Mouse (Mus musculus) heart, embryonic 13.5 days (tissue): Measurements from ENCODE around the gene Elp1. TPM values are rescaled to one million over a fixed set of nuclear protein-coding genes. Genes with fewer than 3 reads are reported as not detected.

Experiments used
- ATAC-seq: fragments of 200-750 bp; cut with Nextera tagmentation; 2 replicates; pipeline ENCODE4 v1.8.0; 2017; ENCODE audit warnings: moderate TSS enrichment; ENCODE audit not compliant: insufficient number of reproducible peaks, low FRiP score, low TSS enrichment; ENCODE audit errors: extremely low read depth
- H3K27ac ChIP-seq: fragments of 300-500 bp; sonication (generic); replicated peaks from 2 replicates; pipeline ENCODE4 v1.5.1; 2015; ENCODE audit warnings: moderate library complexity, mild to moderate bottlenecking, inconsistent platforms
- H3K27me3 ChIP-seq: fragments of 300-500 bp; sonication (generic); replicated peaks from 2 replicates; pipeline ENCODE4 v1.6.1; 2015; ENCODE audit warnings: mild to moderate bottlenecking, inconsistent platforms
- H3K36me3 ChIP-seq: fragments of 300-500 bp; sonication (generic); 2 replicates; pipeline ENCODE4 v1.6.1; 2015; ENCODE audit warnings: mild to moderate bottlenecking, inconsistent platforms
- H3K4me1 ChIP-seq: fragments of 300-500 bp; sonication (generic); 2 replicates; pipeline ENCODE4 v1.6.1; 2015; ENCODE audit warnings: inconsistent platforms
- H3K4me2 ChIP-seq: fragments of 300-500 bp; sonication (generic); 2 replicates; pipeline ENCODE4 v1.6.1; 2015; ENCODE audit warnings: inconsistent platforms, mild to moderate bottlenecking, moderate library complexity
- H3K4me3 ChIP-seq: fragments of 300-500 bp; sonication (generic); 2 replicates; pipeline ENCODE4 v1.5.1; 2015; ENCODE audit warnings: moderate library complexity, mild to moderate bottlenecking, inconsistent platforms
- H3K9ac ChIP-seq: fragments of 300-500 bp; sonication (generic); 2 replicates; pipeline ENCODE4 v1.6.1; 2015; ENCODE audit warnings: inconsistent platforms, mild to moderate bottlenecking, moderate library complexity
- H3K9me3 ChIP-seq: fragments of 300-500 bp; sonication (generic); 2 replicates; pipeline ENCODE4 v1.6.1; 2016; ENCODE audit warnings: inconsistent platforms
- WGBS: fragments of 180-500 bp; shearing (Covaris S2); methylation state at CpG from one replicate; pipeline ENCODE4 v1.1.7; 2015; ENCODE audit warnings: mixed read lengths; 5-methylcytosine and 5-hydroxymethylcytosine counted together
- polyA plus RNA-seq: library from polyadenylated mRNA; unstranded; fragments of >200 nt; fragmentation: Nextera tagmentation; extraction: Ambion mirVana; gene quantifications from 2 replicates; pipeline ENCODE4 v1.2.1, GENCODE M21; 2015

Gene Elp1
- polyA plus RNA-seq, 1 experiment from 2014 or later, result 32.6 TPM

DNA sequence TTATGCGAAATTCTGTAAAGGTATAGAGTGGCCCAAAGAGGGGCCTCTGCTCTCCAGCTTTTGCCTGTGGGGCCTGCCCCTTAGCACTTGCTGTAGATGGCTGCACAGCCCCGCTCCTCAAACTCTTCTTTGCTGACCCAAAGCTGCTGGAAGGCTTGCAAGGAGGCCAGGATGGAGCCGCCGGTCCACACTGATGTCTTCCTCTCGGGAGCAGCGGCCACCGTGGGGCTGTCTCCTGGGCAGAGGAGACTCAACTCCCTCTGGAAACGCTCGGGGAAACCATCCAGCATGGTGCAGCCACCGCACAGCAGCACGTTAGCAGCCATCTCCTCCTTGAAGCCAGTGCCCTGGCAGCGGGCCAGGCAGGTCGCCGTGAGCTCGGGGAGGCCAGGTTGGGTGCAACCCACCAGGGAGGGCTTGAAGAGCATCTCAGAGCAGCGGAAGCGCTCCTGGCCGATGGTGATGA is 62.1 kb downstream of the Elp1 start, which contains the start of gene Gm26657:
Gene Gm26657, plus strand, starts transcription at position 51 of the 466 bp plus-strand sequence.
- Histone ChIP-seq H3K27me3 (no peaks in the 10 kb centered on the region), H3K4me2 (no peak within 1 kb of the TSS), H3K9me3 (no peaks in the 10 kb centered on the region), H3K36me3 (peaks cover 16% of the 10 kb centered on the region), H3K4me3 (no peak within 1 kb of the TSS), H3K4me1 (no peaks in the 10 kb centered on the region), H3K9ac (no peak within 1 kb of the TSS), H3K27ac (no peak within 1 kb of the TSS)
- 81% methylated on average over 18 of the region's 18 CpGs for WGBS
- no peak for ATAC-seq

DNA sequence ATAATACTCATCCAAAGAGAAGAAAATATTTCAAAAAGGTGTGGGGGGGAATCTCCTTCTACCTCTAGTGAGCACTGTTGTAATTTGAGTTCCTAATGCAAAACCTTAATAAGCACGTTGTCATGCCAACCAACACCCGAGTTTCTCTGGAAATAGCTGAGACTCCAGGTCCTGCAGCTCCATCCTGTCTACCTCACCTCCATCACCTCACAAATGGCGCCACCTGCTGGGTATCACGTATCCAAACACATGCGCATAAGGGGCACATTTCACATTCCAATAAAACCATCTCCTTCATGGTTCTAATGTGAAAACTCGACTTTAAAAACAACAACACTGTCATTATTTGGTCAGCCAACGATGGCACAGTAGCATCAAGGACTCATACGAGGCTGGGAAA is 76.3 kb downstream of the Elp1 start:
- Histone ChIP-seq H3K4me3 (no peak overlapping the region), H3K27ac (no peak overlapping the region), H3K36me3 (no peaks in the 10 kb centered on the region), H3K9me3 (peaks cover 4% of the 10 kb centered on the region; the same call in 1 of the 2 replicates), H3K4me1 (peaks cover 20% of the 10 kb centered on the region), H3K27me3 (no peaks in the 10 kb centered on the region), H3K9ac (no peak overlapping the region), H3K4me2 (no peak overlapping the region)
- WGBS, result 48% methylated on average over 8 of the region's 8 CpGs
- no peak for ATAC-seq

DNA sequence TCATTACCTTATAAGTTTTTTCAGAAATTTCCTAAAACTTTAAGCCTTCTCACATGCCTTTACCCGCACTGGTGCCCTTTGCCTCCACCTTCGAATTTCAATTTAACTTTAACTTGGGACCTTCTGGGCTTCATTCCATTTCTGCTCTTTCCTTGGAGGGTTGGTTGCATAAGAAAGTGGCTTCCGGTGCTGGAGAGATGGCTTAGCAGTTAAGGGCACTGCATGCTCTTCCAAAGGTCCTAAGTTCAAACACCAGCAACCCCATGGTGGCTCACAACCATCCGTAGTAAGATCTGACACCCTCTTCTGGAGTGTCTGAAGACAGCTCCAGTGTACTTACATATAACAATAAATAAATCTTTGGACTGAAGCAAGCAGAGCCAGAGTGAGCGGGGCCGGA is 78.9 kb downstream of the Elp1 start:
- WGBS, result 73% methylated on average over 6 of the region's 6 CpGs
- H3K9ac ChIP-seq, result no peak overlapping the region
- H3K4me1 ChIP-seq, result peaks cover 45% of the 10 kb centered on the region
- peaks cover 4% of the 10 kb centered on the region; the same call in 1 of the 2 replicates for H3K9me3 ChIP-seq
- H3K36me3 ChIP-seq, result no peaks in the 10 kb centered on the region
- no peak overlapping the region for H3K4me2 ChIP-seq
- no peak overlapping the region for H3K27ac ChIP-seq
- ATAC-seq, result no peak
- H3K27me3 ChIP-seq, result no peaks in the 10 kb centered on the region
- no peak overlapping the region for H3K4me3 ChIP-seq

DNA sequence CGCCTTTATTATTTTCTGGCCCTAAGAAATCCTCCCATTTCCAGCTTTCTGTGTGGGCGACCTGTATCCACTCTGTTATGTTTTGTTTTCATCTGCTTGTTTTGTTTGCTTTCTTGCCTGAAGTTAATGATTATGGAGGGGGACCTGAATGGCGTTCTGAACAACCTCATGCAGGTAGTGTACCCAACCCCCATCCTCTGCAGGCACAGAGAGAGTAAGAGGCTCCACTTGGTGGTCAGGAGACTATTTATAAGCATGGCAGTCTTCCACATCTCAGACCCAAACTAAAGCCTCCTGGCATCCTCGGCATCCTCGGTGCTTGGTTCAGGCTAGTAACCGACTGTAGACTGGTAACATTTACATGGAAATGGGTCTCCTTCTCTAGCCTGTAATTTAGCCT is 79.8 kb downstream of the Elp1 start:
- no peaks in the 10 kb centered on the region for H3K27me3 ChIP-seq
- H3K9me3 ChIP-seq, result peaks cover under 1% of the 10 kb centered on the region; the same call in 1 of the 2 replicates
- H3K4me2 ChIP-seq, result no peak overlapping the region
- H3K4me3 ChIP-seq, result no peak overlapping the region
- no peak for ATAC-seq
- H3K4me1 ChIP-seq, result peaks cover 48% of the 10 kb centered on the region
- H3K27ac ChIP-seq, result no peak overlapping the region
- no peak overlapping the region for H3K9ac ChIP-seq
- 50% methylated on average over 6 of the region's 6 CpGs for WGBS
- H3K36me3 ChIP-seq, result no peaks in the 10 kb centered on the region

DNA sequence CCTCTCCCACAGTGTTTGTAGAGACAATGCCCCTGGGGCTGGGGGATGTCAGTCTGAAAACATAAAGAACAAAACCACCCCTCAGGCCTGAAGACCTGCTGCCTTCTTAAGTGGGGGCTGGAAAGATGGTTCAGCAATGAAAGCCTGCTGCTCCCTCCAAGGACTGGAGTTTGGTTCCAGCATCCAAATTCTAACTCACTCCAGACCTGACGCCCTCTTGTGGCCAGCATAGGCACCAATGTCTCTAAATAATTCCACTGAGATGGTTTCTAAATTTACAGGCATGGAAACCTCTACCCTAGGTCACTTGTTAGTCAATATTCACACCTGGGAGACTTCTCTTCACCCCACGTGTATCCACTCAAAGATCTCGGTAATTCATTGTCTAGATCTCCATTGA is 80.7 kb downstream of the Elp1 start:
- no peak for ATAC-seq
- 27% methylated on average over 3 of the region's 3 CpGs for WGBS
- no peaks in the 10 kb centered on the region for H3K9me3 ChIP-seq
- no peak overlapping the region for H3K4me2 ChIP-seq
- H3K4me1 ChIP-seq, result peaks cover 52% of the 10 kb centered on the region
- no peak overlapping the region for H3K27ac ChIP-seq
- no peaks in the 10 kb centered on the region for H3K36me3 ChIP-seq
- no peak overlapping the region for H3K4me3 ChIP-seq
- H3K9ac ChIP-seq, result no peak overlapping the region
- H3K27me3 ChIP-seq, result no peaks in the 10 kb centered on the region

DNA sequence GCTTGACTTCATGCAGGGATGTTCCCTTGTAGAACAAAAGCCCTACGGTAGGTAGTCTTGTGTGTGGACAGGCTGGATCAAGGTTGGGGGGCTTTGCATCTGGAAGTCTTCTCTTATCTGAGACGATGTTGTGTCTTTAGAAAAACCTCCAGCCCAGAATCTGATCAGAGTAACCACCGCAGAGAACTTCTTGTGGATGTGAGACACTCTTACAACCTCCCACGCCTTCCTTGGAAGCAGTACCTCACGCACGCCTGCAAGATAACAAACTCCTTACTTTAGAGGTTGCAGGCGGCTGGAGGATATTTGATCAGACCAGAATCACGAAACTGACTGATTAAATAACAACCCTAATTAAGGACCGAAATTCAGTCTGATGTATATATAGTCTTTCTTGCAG is 81.7 kb downstream of the Elp1 start:
- no peaks in the 10 kb centered on the region for H3K27me3 ChIP-seq
- H3K9me3 ChIP-seq, result no peaks in the 10 kb centered on the region
- ATAC-seq, result no peak
- peak overlapping the region; percentile 93 for H3K27ac ChIP-seq
- H3K4me3 ChIP-seq, result no peak overlapping the region
- no peak overlapping the region for H3K9ac ChIP-seq
- 43% methylated on average over 9 of the region's 9 CpGs for WGBS
- H3K36me3 ChIP-seq, result no peaks in the 10 kb centered on the region
- H3K4me2 ChIP-seq, result peak overlapping the region; percentile 48; the same call in 1 of the 2 replicates
- H3K4me1 ChIP-seq, result peaks cover 52% of the 10 kb centered on the region

DNA sequence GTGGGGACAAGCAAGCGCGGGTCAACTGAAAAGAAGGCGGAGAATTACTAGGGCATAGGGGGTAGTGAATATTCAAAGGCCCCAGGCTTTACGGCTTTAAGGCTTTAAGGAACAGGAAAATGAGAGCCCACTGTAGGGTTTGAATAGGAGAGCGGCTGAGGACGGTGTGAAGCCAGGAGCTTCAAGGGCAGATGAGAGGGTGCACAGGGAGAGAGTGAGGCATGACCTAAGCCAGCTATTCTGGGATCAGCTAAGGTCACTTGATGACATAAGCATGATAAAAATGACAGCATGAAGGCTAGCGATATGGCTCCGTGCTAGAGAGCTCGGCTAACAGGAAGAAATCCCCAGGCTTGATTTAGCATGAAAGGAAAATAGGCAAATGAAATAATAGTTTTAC is 82.7 kb downstream of the Elp1 start:
- H3K27ac ChIP-seq, result peak overlapping the region; percentile 93
- H3K4me3 ChIP-seq, result no peak overlapping the region

DNA sequence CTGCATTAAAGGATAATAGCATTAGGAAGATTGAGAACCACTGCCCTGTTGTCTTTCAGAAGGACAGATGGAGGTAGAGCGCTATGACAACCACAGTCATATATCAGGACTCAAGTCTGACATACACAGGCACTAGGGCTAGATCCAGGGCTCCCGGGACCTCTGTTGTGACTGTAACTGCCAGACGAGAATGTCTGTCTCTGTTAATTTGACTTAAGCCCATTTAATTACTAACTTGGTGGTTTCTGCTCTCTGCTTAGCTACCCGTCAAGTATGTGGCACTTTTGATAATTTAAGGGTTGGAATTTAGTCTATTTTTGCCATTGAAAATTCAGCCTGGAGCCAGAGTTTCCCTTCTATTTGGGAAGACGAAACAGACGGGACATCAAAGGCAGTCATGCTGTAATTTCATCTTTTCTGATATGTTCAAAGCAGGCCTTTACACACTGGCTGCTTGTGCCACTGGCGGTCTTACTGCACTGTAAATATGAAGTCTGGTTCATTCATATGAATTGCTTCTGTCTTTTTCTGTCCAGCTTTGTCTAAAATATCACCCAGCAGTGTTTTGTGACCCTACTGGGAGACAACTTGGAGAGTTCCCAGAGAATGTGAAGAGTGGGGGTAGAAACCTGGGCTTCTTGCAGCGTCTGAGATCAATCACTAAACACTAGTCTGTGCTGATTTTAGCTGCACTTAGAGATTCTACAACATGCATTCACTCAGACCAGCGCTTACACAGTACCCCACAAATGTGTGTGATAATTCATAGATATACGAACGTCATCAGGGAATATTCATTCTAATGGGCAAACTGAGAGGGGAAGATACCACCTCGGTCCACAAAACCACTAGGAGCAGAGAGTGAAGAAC is 83.3 kb downstream of the Elp1 start:
- no peak for ATAC-seq

More for the DNA sequence above, 82.7 kb downstream of the Elp1 start:
- H3K27me3 ChIP-seq, result no peaks in the 10 kb centered on the region
- H3K9me3 ChIP-seq, result no peaks in the 10 kb centered on the region
- H3K9ac ChIP-seq, result 0 out of 2 replicates have a peak overlapping the region, but pooled peaks have one; percentile 15
- H3K36me3 ChIP-seq, result no peaks in the 10 kb centered on the region
- H3K4me1 ChIP-seq, result peaks cover 52% of the 10 kb centered on the region
- ATAC-seq, result peak; percentile 54; the same call in 1 of the 2 replicates
- 25% methylated on average over 9 of the region's 9 CpGs for WGBS
- peak overlapping the region; percentile 48 for H3K4me2 ChIP-seq

DNA sequence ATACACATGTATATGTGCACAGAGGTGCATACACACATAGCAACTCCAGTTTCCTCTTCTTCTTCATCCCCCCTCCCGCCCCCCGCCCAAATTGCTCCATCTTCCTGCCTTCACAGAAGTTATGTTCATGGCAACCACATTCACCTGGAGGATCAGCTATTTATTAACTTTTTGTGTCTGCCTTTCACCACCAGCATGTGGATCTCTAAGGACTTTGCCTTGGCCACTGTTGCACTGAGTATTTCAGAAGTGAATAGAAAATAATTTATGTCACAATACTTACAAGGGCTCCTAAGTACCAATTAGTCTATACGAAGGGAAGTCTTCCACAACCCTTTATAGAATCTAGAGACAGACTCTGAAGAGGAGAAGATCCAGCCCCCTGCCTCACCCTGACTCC is 84.2 kb downstream of the Elp1 start:
- ATAC-seq, result no peak
- 79% methylated on average over 3 of the region's 3 CpGs for WGBS
- H3K4me1 ChIP-seq, result peaks cover 52% of the 10 kb centered on the region
- no peak overlapping the region for H3K9ac ChIP-seq
- peak overlapping the region; percentile 93 for H3K27ac ChIP-seq
- no peak overlapping the region for H3K4me2 ChIP-seq
- no peaks in the 10 kb centered on the region for H3K9me3 ChIP-seq
- H3K27me3 ChIP-seq, result no peaks in the 10 kb centered on the region
- no peak overlapping the region for H3K4me3 ChIP-seq
- no peaks in the 10 kb centered on the region for H3K36me3 ChIP-seq

More for the DNA sequence above, 83.3 kb downstream of the Elp1 start:
- peaks cover 52% of the 10 kb centered on the region for H3K4me1 ChIP-seq
- 25% methylated on average over 12 of the region's 12 CpGs for WGBS
- H3K36me3 ChIP-seq, result no peaks in the 10 kb centered on the region
- H3K9ac ChIP-seq, result 0 out of 2 replicates have a peak overlapping the region, but pooled peaks have one; percentile 15
- H3K4me2 ChIP-seq, result peak overlapping the region; percentile 48
- peak overlapping the region; percentile 93 for H3K27ac ChIP-seq
- no peak overlapping the region for H3K4me3 ChIP-seq
- no peaks in the 10 kb centered on the region for H3K9me3 ChIP-seq
- no peaks in the 10 kb centered on the region for H3K27me3 ChIP-seq

DNA sequence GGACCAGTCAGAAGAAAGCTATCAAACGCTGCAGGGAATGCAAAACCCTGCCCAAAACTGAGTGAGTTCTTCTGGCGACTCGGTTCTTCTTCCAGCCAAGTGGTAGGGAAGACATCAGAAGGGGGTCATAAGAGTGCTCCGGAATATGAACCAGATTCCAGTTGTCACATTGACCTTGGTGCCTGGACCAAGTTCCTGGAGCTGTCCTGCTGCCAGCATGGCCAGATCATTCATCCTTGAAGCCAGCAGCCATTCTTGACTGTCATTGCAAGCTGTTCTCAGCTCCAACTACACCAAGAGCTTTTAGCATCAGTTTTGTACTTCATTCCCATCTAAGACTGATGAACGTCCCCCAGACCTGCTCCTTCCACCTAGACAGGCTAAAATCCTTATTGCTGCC is 85.3 kb downstream of the Elp1 start:
- Histone ChIP-seq H3K9me3 (no peaks in the 10 kb centered on the region), H3K4me1 (peaks cover 40% of the 10 kb centered on the region), H3K27ac (no peak overlapping the region), H3K36me3 (no peaks in the 10 kb centered on the region), H3K9ac (no peak overlapping the region), H3K4me3 (no peak overlapping the region), H3K4me2 (no peak overlapping the region), H3K27me3 (no peaks in the 10 kb centered on the region)
- no peak for ATAC-seq
- WGBS, result 64% methylated on average over 5 of the region's 5 CpGs

DNA sequence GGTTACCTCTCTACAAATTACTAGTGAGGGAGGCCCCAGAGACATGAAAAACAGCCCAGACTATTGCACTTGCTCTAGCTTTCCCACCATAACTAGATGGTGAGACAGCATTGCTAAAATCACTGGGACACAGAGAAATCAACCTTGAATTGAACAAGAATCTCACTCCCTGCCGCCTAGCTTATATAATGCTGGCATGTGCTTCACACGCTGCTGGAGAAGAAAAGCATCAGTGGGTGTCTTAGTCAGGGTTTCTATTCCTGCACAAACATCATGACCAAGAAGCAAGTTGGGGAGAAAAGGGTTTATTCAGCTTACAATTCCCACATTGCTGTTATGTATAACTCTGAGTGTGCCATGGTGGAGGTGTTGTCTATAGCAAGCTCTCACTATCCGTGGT is 89.0 kb downstream of the Elp1 start:
- H3K36me3 ChIP-seq, result no peaks in the 10 kb centered on the region

More for the DNA sequence above, 89.0 kb downstream of the Elp1 start:
- H3K9me3 ChIP-seq, result no peaks in the 10 kb centered on the region
- no peak overlapping the region for H3K9ac ChIP-seq
- H3K4me3 ChIP-seq, result no peak overlapping the region
- H3K27me3 ChIP-seq, result no peaks in the 10 kb centered on the region
- no peak for ATAC-seq
- no peak overlapping the region for H3K27ac ChIP-seq
- 81% methylated on average over 3 of the region's 3 CpGs for WGBS
- H3K4me2 ChIP-seq, result no peak overlapping the region
- H3K4me1 ChIP-seq, result peaks cover 19% of the 10 kb centered on the region
